Mouse (Mus musculus): ENCODE results near the gene Rabggta.

Gene Rabggta

GRCm38 (mm10) chr14:55697226-55697625 lies 24.8 kb downstream of the Rabggta start:
- no peak for DNase-seq (ENCODE audit: low spot score in 2 of 2)

GRCm38 (mm10) chr14:55689433-55689832 lies 32.6 kb downstream of the Rabggta start:
- DNase-seq (ENCODE audit: low spot score in 2 of 2), result no peak

- DNase-seq (ENCODE audit: low spot score in 2 of 2), result no peak
Observed at GRCm38 (mm10) chr14:55682118-55682493, 40.0 kb downstream of the Rabggta start.

- peak; percentile 86 to 94 for DNase-seq (ENCODE audit: low spot score in 2 of 2)
Observed at GRCm38 (mm10) chr14:55681160-55682117, 40.6 kb downstream of the Rabggta start, which contains the start of gene Tinf2. Tinf2 (minus strand) TSS chr14:55681820.

- DNase-seq (ENCODE audit: low spot score in 2 of 2), result no peak
Observed at GRCm38 (mm10) chr14:55677615-55678014, 44.4 kb downstream of the Rabggta start.

- DNase-seq (ENCODE audit: low spot score in 2 of 2), result no peak
Observed at GRCm38 (mm10) chr14:55672741-55673060, 49.4 kb downstream of the Rabggta start.

- DNase-seq (ENCODE audit: low spot score in 2 of 2), result peak; percentile 87 to 90
Observed at GRCm38 (mm10) chr14:55671833-55672740, 50.0 kb downstream of the Rabggta start, which contains the start of the genes Gmpr2 and Nedd8. Gmpr2 (plus strand) TSS chr14:55671941. Nedd8 (minus strand) TSS chr14:55672124.

GRCm38 (mm10) chr14:55671486-55671832 lies 50.6 kb downstream of the Rabggta start:
- DNase-seq (ENCODE audit: low spot score in 2 of 2), result no peak

Measured in frontal cortex, postnatal 25 days (tissue).